Mouse (Mus musculus) embryonic facial prominence, embryonic 11.5 days (tissue): ENCODE measurements around the gene Tmem40. TPM values are rescaled to one million over a fixed set of nuclear protein-coding genes. Genes with fewer than 3 reads are reported as not detected.

Experiments used
- ATAC-seq: fragments of 200-750 bp; cut with Nextera tagmentation; replicated peaks from 2 replicates; pipeline ENCODE4 v1.8.0; 2017; ENCODE audit warnings: low read depth; ENCODE audit not compliant: insufficient number of reproducible peaks, low FRiP score, low TSS enrichment
- DNase-seq: peaks from one replicate; pipeline ENCODE4 v3.0.0-alpha.2; 2015; ENCODE audit warnings: low spot score
- H3K27ac ChIP-seq: fragments of 300-500 bp; sonication (generic); replicated peaks from 2 replicates; pipeline ENCODE4 v1.5.1; 2014; ENCODE audit warnings: mild to moderate bottlenecking, low read depth, low read length, control low read depth
- H3K27me3 ChIP-seq: fragments of 300-500 bp; sonication (generic); 2 replicates; pipeline ENCODE4 v1.6.1; 2014; ENCODE audit warnings: mild to moderate bottlenecking, low read length, moderate library complexity, mixed read lengths; ENCODE audit not compliant: control insufficient read depth, insufficient read depth
- H3K36me3 ChIP-seq: fragments of 300-500 bp; sonication (generic); replicated peaks from 2 replicates; pipeline ENCODE4 v1.6.1; 2014; ENCODE audit warnings: low read depth, mild to moderate bottlenecking, low read length, moderate library complexity, mixed read lengths; ENCODE audit not compliant: control insufficient read depth, insufficient read depth
- H3K4me1 ChIP-seq: fragments of 300-500 bp; sonication (generic); 2 replicates; pipeline ENCODE4 v1.6.1; 2014; ENCODE audit warnings: low read length, mixed read lengths; ENCODE audit not compliant: control insufficient read depth, insufficient read depth
- H3K4me2 ChIP-seq: fragments of 300-500 bp; sonication (generic); 2 replicates; pipeline ENCODE4 v1.6.1; 2014; ENCODE audit warnings: low read depth, mild to moderate bottlenecking, control low read depth, low read length, moderate library complexity
- H3K4me3 ChIP-seq: fragments of 300-500 bp; sonication (generic); 2 replicates; pipeline ENCODE4 v1.5.1; 2014; ENCODE audit warnings: low read depth, low read length, control low read depth
- H3K9ac ChIP-seq: fragments of 300-500 bp; sonication (generic); replicated peaks from 2 replicates; pipeline ENCODE4 v1.6.1; 2014; ENCODE audit warnings: mild to moderate bottlenecking, control low read depth, low read length
- H3K9me3 ChIP-seq: fragments of 300-500 bp; sonication (generic); replicated peaks from 2 replicates; pipeline ENCODE4 v1.6.1; 2016; ENCODE audit warnings: mild to moderate bottlenecking, low read length, inconsistent platforms, mixed read lengths; ENCODE audit not compliant: control insufficient read depth
- WGBS: fragments of 180-500 bp; shearing (Covaris S2); extraction: QIAGEN DNeasy Blood & Tissue Kit; methylation state at CpG from one replicate; pipeline ENCODE4 v1.1.7; 2014; 5-methylcytosine and 5-hydroxymethylcytosine counted together
- polyA plus RNA-seq: library from polyadenylated mRNA; unstranded; fragments of >200 nt; fragmentation: Nextera tagmentation; extraction: Ambion mirVana; gene quantifications from 2 replicates; pipeline ENCODE4 v1.2.1, GENCODE M21; 2014

Gene Tmem40
- polyA plus RNA-seq, 1 experiment from 2014 or later, result 2.0 TPM

DNA sequence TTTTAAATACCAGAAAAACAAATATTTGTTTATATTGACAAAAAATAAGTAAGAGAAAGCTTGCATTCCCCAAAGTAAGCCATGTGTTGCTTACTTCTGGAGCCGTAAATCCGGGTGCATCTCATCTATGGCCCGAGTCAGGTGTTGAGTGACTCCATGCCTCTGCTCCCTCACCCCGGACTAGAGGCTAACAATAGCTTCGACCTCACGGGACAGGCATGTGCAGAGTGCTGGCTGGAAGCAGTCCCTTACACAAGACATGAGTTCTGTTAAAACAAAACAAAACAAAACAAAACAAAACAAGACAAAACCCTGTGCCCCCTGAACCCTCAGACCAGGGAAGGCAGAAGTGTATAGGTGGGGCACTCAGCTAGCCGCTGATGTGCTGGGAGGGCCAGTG lies 67.1 kb downstream of the Tmem40 start:
- no peak overlapping the region for H3K27ac ChIP-seq
- no peak overlapping the region for H3K4me2 ChIP-seq
- no peak overlapping the region for H3K4me3 ChIP-seq
- ATAC-seq (no peak), DNase-seq (no peak)
- no peaks in the 10 kb centered on the region for H3K36me3 ChIP-seq
- no peaks in the 10 kb centered on the region; the same call in 1 of the 2 replicates for H3K9me3 ChIP-seq
- no peak overlapping the region for H3K9ac ChIP-seq
- no peaks in the 10 kb centered on the region for H3K27me3 ChIP-seq
- H3K4me1 ChIP-seq, result no peaks in the 10 kb centered on the region
- 48% methylated on average over 7 of the region's 7 CpGs for WGBS

DNA sequence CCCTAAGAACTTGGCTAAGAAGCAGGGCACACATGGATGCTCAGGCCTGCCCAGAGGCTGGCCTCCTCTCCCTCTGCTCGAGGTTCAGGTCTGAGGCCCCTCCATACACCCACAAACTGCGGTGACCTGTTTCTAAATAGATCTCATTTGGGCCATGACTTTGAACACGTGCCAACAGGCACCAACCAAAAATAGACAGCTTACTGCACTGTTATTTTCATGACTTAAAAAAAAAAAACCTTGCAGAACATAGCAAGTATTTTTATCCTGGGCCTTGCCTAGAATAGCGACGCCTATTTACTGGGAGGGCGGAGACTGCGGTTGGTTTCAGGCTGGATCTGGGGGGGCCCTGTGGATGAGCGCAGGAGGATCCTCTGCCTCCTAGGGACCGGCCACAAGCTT lies 67.8 kb downstream of the Tmem40 start:
- WGBS, result 49% methylated on average over 9 of the region's 9 CpGs
- Histone ChIP-seq H3K36me3 (no peaks in the 10 kb centered on the region), H3K4me2 (no peak overlapping the region), H3K4me3 (no peak overlapping the region), H3K9me3 (no peaks in the 10 kb centered on the region; the same call in 1 of the 2 replicates), H3K9ac (no peak overlapping the region), H3K27me3 (no peaks in the 10 kb centered on the region), H3K27ac (no peak overlapping the region), H3K4me1 (no peaks in the 10 kb centered on the region)
- ATAC-seq, result no peak
- no peak for DNase-seq

DNA sequence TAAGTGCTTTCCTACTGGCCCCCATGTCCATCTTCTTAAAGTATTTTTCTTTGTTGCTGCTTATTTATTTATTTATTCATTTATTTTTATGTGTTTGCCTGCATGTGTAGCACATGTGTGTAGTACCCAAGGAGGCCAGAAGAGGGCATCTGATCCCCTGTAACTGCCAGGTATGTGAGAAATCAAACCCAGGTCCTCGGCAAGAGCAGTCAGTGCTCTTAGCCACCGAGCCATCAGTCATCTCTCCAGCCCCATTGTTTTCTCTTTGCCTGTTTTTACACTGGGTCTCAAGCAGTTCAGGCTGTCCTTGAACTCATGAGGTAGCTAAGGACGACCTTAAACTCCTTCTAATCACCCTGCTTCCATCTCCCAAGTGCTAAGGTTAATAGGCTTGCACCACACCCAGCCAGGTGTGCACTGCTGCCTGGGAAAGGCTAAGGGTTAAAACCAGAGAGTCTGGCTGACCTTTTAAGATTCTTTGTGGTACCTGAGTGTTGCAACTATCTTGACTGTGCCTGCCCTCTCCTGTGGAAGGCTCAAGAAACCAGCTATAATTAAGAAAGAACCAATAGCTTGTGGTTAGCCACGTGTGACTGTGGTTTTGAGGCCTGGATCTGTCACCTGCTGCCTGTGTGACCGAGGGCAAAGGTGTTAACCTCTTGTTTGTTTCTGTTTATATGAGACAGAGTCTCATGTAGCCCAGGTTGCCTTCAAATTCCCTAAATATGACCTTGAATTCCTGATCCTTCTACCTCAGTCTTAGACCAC lies 69.1 kb downstream of the Tmem40 start:
- Histone ChIP-seq H3K4me1 (no peaks in the 10 kb centered on the region), H3K36me3 (no peaks in the 10 kb centered on the region), H3K9me3 (no peaks in the 10 kb centered on the region; the same call in 1 of the 2 replicates), H3K27me3 (no peaks in the 10 kb centered on the region), H3K4me2 (no peak overlapping the region), H3K27ac (no peak overlapping the region), H3K4me3 (no peak overlapping the region), H3K9ac (no peak overlapping the region)
- ATAC-seq (no peak), DNase-seq (peak; percentile 24)
- 70% methylated on average over 5 of the region's 5 CpGs for WGBS

DNA sequence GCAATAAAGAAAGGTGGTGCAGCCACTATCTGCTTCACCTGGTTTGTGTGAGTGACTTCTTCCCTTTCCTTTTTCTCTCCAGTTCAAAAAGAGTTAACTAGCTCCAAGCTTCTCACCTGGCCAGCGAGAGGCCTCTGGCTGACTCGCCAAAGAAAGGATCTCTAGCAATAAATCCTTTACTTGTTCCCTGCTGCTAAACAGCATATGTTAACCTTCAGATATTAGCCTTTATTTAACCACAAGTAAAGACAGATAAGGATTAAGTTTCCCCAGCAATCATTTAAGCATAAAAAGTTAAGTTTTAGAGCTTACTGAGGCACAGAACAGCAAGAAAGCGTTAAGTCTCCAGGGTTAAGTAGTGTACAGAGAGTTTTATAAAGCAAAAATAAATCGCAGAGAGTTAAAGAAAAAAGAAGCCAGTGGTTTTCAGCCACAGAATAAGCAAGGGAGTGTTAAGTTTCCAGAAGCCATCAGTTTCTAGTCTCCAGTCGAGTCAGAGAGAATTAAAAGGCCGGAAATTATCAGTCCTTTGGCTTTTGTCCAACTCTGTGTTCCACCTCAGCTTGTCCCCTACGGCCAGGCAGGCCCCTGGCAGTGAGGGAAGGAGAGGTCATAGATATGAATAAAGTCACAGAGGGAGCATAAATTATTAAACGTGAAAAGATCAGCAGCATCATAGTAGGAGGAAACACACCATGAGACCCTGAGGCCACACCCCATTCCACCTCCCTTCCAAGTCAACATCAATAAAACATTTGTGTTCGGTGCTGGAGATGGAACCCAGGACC lies 69.9 kb downstream of the Tmem40 start:
- H3K9me3 ChIP-seq, result no peaks in the 10 kb centered on the region; the same call in 1 of the 2 replicates
- DNase-seq (no peak), ATAC-seq (no peak)
- H3K4me1 ChIP-seq, result no peaks in the 10 kb centered on the region
- no peaks in the 10 kb centered on the region for H3K27me3 ChIP-seq
- 73% methylated on average over 9 of the region's 9 CpGs for WGBS
- no peak overlapping the region for H3K4me3 ChIP-seq
- no peak overlapping the region for H3K9ac ChIP-seq
- H3K27ac ChIP-seq, result no peak overlapping the region
- H3K4me2 ChIP-seq, result no peak overlapping the region
- no peaks in the 10 kb centered on the region for H3K36me3 ChIP-seq

DNA sequence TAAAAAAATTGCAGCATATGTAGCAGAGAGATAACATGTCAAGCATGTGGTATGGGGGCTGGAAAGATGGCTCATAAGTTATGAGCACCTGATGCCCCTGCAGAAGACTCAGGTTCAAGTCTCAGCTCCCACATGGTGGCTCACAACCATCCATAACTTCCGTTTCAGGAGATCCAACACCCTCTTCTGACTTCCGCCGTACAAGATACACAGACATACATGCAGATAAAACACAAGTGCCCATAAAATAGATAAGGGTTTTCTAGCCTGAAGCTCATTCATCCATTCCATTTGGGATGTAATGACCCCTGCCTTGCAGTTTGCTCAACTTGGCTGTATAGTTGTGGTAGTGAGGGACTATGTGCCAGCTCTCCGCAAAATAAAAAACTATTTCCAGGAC lies 72.1 kb downstream of the Tmem40 start:
- WGBS, result 94% methylated on average over 4 of the region's 4 CpGs
- Histone ChIP-seq H3K9ac (no peak overlapping the region), H3K36me3 (no peaks in the 10 kb centered on the region), H3K4me3 (no peak overlapping the region), H3K4me2 (no peak overlapping the region), H3K4me1 (no peaks in the 10 kb centered on the region), H3K27ac (no peak overlapping the region), H3K27me3 (no peaks in the 10 kb centered on the region), H3K9me3 (no peaks in the 10 kb centered on the region; the same call in 1 of the 2 replicates)
- DNase-seq, result no peak
- ATAC-seq, result no peak

DNA sequence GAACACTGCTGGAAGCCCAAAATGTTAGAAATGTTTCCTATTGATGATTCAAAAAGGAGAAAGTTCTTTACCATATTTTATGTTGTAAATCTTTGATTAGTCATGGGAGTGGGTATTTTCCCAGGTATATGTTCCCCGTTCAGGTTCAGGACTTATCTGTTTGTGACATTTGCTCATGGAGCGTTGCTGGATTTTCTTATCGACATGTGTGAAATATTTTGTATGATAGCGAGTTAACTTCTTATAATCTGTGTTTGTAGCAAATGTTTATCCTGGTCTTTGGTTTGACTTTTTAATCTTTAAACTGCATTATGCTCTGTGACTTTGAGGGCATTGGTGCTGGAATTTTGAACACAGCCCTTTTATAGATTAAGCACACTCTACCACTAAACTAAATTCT lies 73.6 kb downstream of the Tmem40 start:
- Histone ChIP-seq H3K27ac (no peak overlapping the region), H3K27me3 (no peaks in the 10 kb centered on the region), H3K9ac (no peak overlapping the region), H3K36me3 (no peaks in the 10 kb centered on the region), H3K4me3 (no peak overlapping the region), H3K4me1 (no peaks in the 10 kb centered on the region), H3K4me2 (no peak overlapping the region), H3K9me3 (no peaks in the 10 kb centered on the region; the same call in 1 of the 2 replicates)
- no peak for DNase-seq
- no peak for ATAC-seq
- 87% methylated on average over 4 of the region's 4 CpGs for WGBS

DNA sequence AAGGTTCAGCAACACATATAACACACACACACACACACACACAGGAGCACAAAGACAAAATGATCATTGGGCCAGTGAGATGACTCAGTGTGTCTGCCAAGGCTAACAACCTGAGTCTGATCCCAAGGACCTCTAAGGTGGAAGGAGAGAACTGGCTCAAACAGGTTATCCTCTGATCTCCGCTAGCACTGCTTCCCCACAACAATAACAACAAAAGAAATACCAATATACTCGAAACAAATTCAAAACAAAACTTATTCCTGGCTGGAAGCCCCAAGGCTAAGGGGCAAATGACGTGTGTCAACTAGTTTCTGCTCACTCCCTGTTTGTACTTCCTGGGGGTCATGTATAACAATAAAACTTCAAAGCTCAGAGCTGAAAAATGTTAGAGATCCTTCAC lies 74.5 kb downstream of the Tmem40 start:
- ATAC-seq (no peak), DNase-seq (no peak)
- Histone ChIP-seq H3K36me3 (no peaks in the 10 kb centered on the region), H3K27me3 (no peaks in the 10 kb centered on the region), H3K9ac (no peak overlapping the region), H3K27ac (no peak overlapping the region), H3K9me3 (no peaks in the 10 kb centered on the region), H3K4me2 (no peak overlapping the region), H3K4me1 (no peaks in the 10 kb centered on the region), H3K4me3 (no peak overlapping the region)
- WGBS, result 68% methylated on average over 3 of the region's 3 CpGs
